Mouse (Mus musculus): Measurements from ENCODE around the gene Rfx6. TPM values are rescaled to one million over a fixed set of nuclear protein-coding genes. Genes with fewer than 3 reads are reported as not detected.

The Rfx6 gene
- not detected for polyA plus RNA-seq (2017; shearing (Covaris generic))

GRCm38 (mm10) chr10:51677548-51678250 lies at the start of gene Rfx6:
Rfx6 (plus strand) TSS chr10:51677756.

GRCm38 (mm10) chr10:51631411-51632136 lies 46.0 kb upstream of the Rfx6 start, which contains the start of gene Gprc6a:
Gprc6a (minus strand) TSS chr10:51631461.

Other genes with a start within 250 kb of the Rfx6 start
- gene Gm49339, start 197.1 kb upstream of the Rfx6 start, polyA plus RNA-seq (2017; shearing (Covaris generic)), result 5.5 TPM
- 15.1 TPM for gene Lilr4b, start 197.1 kb upstream of the Rfx6 start, polyA plus RNA-seq (2017; shearing (Covaris generic))
- gene Lilrb4a, start 186.8 kb upstream of the Rfx6 start, polyA plus RNA-seq (2017; shearing (Covaris generic)), result 41.2 TPM
- not detected for gene Fam162b, start 87.2 kb upstream of the Rfx6 start, polyA plus RNA-seq (2017; shearing (Covaris generic))
- gene Gprc6a, start 46.3 kb upstream of the Rfx6 start, polyA plus RNA-seq (2017; shearing (Covaris generic)), result not detected